Mouse (Mus musculus) thymus, adult 2 months (tissue): ENCODE data around the gene Kcne3.

ENCODE experiments used
- CTCF ChIP-seq: fragments of 200-500 bp; IDR thresholded peaks from 2 replicates; pipeline ENCODE4 v1.5.1; 2012; ENCODE audit warnings: mild to moderate bottlenecking, control low read depth, low read length, moderate library complexity, borderline replicate concordance; ENCODE audit not compliant: control insufficient read depth, poor library complexity, insufficient read depth; ENCODE audit errors: extremely low read depth
- POLR2A ChIP-seq: fragments of 200-500 bp; IDR thresholded peaks from 2 replicates; pipeline ENCODE4 v1.6.1; 2012; ENCODE audit warnings: mild to moderate bottlenecking, low read length, control low read depth, moderate library complexity; ENCODE audit not compliant: control insufficient read depth, poor library complexity, insufficient read depth; ENCODE audit errors: extremely low read depth

GRCm38 (mm10) chr7:100140591-100140990 is 35.7 kb upstream of the Kcne3 start:
- TF ChIP-seq CTCF, result no peak
- no peak for TF ChIP-seq POLR2A
